Mouse (Mus musculus) fat pad, adult 2 months (tissue): ENCODE data around the gene Zfp827.

Experiments used
- DNase-seq: peaks from one replicate; pipeline ENCODE4 v3.0.0-alpha.2; 2011; ENCODE audit warnings: low read depth, low spot score; ENCODE audit errors: extremely low read depth

The Zfp827 gene

DNA sequence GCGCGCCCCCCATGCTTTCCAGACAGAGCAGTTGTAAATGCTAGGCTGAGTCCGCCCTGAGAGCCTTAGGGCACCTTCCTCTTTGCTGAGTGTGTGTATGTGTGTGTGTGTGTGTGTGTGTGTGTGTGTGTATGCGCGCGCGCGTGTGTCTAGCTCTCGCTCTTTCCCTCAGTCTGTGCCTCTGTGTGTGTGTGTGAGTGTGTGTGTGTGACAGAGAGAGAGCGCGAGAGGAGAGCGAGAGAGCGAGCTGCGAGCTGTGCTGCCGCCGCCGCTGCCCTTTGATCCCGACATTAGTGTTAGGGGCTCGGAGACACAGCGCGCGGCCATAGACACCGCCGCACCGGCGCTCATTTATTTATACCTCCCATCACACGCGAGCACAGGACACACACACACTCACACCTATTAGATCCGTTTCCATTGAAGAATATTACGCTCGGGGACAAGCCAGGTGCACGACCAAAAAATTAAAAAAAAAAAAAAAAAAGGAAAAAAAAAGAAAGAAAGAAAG is at the start of gene Zfp827:
Gene Zfp827, plus strand, starts transcription at position 461 of the 511 bp plus-strand sequence.
- DNase-seq = no peak

DNA sequence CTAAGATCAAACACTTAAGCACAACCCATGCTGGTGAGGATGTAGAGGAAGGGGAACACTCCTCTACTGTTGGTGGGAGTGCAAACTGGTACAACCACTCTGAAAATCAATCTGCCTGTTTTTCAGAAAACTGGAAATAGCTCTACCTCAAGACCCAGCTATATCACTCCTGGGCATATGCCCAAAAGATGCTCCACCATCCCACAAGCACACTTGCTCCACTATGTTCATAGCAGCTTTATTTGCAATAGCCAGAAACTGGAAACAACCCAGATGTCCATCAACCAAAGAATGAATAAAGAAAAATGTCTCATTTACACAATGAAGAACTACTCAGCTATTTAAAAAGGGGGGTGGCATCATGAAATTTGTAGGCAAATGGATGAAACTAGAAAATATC is 23.9 kb upstream of the Zfp827 start:
- no peak for DNase-seq

DNA sequence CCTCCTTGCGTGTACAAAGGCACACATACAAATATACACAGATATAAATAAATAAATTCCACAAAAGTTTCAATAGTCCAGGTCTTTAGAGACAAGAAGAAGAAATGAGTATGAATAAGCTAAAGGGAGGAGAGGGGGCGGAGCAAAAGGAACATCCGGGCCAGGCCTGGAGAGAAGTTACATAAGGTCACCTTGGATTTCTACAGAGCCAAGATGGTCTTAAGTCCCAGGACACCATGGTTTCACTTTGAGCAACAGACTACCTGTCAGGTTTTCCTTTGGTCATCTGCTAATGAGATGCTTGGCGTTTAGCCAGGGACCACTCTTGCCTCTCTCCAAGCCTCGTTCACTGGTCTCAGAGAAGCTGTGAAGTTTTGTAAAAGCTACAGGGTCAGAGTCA is 13.2 kb upstream of the Zfp827 start:
- no peak for DNase-seq

DNA sequence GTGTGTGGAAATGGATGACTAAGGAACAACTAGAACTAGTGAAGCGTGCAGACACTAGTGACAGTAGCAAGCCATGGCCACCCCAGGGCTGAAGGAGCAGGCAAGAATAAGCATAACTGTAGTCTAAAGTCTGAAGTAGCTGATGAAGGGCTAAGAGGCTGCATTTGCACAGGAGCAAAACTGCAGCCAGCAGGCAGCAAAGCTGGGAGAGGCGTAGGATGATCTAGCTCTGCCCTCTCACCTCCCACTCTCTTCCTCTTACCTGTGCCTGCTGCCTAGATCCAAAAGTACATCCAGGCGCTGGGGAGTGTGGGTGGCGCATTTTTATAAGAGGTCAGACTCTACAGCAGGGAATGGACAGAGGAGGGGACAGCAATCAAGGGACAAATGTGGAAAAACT is 12.2 kb upstream of the Zfp827 start:
- no peak for DNase-seq

DNA sequence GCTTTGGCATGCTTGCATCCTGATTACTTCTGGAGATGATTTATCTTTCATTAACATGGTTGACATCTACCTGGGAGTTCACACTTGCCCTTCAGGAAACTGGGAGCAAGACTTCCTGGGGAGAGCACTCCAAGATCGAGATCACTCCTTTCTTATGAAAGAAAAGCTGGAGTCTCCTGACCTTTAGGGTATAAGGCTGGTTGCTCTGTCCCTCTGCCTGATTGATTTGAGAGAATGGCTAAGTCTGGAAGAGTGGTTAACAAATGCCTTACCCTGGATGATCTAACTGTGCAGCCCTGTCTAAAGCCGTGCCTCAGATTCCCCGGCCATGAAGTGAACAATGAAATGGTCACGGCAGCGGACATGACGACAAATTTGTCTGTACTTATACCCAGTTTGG is 11.7 kb upstream of the Zfp827 start:
- no peak for DNase-seq

DNA sequence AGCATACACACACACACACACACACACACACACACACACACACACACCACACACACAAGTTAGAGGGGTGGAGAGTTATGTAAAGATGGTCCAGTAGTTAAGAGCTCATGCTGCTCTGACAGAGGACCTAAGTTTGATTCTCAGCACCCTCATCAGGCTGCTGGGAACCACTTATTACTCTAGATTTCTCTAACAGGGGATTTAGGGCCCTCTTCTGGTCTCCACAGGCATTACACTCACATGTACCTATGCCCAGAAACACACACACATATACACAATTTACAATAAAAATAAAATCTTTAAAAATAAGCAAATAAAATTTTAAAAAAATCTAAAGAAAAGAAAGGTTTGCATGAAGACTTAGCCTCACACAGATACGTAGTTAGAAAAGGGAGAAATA is 4.3 kb upstream of the Zfp827 start:
- no peak for DNase-seq

DNA sequence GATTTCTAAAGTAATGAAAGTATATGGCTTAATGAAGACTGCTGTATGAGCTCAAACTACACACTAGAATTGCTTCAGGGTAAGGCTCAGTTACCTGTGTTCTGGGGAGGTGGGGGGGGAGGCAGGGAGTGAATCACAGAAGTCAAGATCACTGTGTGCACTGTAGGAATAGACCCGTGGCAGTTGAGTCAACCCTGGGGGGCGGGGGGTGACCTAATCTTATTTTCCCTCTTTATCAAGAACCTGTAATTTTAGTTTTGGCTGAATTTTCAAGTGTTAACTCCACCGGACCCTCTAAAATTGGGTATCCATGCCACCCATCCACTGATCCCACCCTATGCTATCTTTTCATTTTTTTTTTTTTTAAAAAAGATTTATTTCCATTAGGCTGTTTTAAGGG is 918 bp upstream of the Zfp827 start:
- no peak for DNase-seq

DNA sequence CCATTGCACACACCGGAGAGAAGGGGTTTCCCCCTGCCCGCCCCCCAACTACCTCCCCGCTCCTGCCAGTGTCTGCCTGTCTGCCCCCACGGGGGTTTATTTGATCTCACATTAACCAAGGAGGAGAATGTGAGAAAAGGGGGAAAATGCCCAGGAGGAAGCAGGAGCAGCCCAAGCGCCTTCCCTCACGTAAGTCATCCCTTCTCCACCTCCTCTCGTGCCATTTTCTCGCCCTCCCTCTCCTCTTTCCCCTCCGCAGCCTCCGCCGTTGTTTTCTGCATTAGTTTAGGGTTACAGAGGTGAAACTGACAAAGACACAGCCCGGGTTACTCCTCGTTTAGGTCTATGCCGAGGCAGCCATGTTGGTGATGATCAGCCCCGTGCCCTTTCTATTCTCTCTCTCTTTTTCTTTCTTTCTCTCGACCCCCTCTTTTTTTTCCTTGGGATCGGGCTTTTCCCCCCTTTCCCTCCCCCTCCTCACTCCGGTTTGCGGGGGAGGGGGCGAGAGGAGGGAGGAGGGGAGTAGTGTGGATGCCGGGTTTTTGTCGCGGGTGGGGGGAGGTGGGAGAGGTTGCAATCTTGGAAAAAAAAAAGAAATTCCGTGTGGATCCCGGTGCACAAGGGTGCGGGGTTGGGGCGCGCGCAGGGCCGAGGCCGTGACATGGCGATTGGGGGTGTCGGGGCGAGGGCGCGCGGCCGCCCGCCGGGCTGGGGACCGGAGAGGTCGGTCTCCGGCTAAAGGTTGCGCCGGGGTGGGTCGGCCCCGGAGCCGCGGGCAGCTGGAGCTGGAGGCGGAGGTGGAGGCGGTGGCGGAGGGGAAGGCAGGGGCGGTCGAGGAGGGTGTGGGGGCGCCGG is 531 bp downstream of the Zfp827 start:
- DNase-seq = no peak

DNA sequence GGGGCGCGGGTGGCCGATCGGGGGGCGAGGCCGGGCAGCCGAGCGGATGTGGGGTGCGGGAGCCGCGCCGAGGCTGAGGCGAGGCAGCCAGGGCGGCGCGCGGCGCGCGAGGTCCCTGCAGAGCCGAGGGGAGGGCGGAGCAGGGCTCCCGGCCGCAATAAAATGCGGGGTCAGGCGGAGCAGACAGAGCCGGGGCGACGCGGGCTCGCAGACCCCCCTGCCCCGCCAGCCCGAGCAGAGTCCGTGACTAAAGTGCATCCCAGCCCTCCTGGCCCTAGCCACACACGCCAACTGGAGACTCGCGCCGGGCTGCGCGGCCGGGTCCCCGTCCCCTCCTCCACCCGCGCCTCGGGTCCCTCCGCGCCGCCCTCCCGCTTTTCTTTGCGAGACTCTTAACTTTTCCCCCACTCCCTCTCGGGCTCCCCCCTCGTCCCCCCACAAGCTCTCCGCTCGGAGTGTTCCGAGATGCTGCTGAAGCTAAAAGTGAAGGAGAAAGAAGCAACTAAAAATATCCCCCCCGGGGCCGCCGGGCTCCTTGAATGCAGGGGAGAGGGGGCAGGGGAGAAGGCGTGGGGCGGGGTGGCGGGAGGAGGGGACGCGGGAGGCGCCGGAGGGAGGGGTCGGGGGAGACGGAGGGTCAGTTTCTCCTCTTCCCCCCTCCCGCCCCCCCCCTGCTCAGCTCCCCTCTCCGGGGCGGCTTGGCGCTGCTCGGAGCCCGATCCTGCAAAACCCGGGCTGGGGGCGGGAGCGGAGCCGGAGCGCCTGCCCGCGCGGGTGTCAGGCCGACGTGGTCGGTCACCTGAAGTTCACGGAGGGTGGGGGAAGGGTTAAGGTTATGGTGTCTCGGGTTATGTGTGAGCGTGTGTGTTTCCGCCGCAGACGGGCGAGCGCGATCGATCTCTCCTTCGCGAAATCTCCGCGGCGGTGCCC is 1.4 kb downstream of the Zfp827 start:
- no peak for DNase-seq

DNA sequence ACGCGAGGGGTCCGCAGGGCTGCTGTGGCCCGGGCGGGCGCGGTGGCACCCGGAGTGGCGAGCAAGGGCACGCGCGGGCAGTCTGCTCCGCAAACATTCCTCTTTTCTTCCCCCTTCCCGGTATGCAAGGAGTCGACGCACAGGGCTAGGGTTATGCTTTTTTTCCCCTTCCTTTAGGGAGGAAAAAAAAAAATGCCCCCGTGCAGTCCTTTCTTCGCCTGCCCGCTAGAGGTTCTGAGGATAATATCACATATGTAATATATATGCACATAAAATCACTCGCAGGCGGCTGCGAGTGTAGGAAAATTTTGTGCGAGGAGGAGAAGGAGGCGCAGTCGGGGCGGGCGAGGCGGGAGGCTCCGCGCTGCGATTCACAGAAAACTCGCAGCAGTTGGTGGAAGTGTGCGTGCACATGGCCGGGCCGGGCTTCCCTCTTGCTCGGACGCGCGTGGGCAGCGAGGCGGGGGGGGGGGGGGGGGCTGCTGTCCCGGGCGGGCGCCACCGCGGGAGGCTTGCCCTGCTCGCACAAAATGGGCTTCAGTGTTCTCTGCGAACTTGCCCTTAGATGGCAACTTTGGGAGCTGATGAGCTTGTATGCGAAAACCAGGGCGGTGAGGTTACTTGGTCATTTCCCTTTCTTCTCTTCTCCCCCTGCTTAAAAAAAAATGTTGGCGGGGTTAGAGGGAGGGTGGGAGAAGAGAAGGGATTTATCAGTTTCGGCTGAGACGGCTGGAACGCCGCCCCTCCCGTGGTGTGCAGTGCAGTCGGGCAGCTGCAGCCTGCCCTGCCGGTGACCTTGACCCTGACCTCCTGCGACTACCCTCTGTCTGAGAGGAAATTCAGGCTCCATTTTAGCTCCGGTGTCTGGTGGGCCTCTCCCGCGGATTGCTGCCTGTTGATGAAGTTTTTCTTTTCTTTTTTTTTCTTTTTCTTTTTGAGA is 2.4 kb downstream of the Zfp827 start:
- DNase-seq = no peak

DNA sequence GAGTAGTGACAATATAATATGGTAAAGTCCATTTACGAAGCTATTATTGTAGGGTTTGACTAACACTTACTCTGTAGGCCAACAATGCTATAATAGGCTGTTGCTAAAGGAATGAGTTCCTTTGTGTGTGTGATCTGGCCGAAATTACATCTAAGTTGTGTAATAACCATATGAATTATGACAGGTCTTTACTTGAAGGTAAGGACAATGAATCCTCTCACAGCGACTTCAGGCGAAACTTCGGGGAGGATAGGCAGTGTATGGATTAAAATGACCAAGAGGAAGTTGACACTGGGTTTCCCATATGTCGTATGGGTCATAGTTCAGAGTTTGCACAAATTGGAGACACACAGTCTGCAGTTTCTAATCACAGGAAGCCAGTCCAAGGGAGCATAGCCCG is 9.3 kb downstream of the Zfp827 start:
- DNase-seq = peak; percentile 74

DNA sequence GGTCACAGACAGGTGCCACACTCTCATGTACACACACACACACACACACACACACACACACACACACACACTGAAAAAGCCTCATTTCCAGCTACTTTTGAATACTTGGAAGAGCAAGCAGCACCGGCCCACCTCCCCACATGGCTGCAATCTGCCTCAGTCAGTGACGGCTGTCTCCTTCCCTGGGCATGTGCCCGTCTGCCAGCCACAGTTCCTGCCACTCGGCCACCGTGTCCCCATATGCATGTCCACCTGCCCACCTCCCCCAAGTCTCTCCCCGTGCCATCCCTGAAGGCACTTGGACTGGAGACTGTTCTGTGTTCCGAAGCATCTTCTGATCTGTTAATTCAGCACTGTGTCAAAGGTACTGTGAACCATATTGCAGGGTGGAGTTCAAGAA is 9.8 kb downstream of the Zfp827 start:
- no peak for DNase-seq

DNA sequence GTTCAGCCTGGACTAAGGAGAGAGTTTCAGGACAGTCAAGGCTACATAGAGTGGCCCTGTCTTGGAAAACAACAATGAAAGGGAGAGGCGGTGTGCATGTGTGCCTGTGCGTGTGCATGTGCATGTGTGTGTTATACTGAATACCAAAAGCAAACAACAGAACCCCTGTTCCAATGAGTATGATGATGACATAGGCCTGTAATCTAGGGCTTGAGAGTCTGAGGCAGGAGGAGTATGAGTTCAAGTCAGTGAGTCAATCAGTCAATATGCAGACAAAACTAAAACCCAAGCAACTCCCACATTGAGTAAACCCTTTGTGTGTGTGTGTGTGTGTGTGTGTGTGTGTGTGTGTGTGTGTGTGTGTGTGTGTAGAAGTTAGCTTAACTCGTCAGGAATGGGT is 13.2 kb downstream of the Zfp827 start:
- no peak for DNase-seq

DNA sequence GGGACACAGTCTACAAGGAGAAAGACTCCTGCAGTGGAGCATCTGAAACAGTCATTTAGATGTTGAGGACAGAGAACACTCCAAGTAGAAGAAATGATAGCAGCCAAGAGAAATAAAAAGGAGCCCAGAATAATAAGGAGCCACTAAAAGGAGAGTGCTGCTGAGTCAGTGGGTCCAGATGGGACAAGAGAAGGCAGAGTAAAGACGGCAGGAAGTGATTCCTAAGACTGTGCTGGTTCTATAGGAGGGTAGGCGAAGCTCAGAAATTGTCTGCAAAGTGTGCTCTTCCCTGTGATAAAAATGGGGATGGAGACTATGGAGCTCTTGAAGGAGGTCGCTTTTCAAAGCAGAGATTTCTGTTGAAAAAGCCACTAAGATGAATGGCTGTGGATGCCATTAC is 14.0 kb downstream of the Zfp827 start:
- DNase-seq = no peak

DNA sequence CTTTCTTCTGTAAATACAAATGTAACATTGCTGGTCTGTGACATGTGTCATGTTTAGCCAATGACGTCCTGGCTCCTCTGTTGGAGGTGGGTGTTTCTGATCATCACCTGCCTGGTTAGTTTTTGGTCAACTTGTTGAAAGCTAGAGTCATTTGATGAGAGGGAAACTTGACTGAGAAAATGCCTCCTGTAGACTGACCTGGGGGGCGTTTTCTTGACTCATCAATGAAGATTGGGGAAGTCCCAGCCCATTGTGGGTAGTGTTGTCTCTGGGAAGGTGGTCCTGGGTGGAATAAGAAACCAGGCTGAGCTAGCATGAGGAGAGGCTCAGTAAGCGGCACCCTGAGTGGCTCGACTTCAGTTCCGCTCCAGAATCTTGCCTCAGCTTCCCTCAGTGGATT is 16.4 kb downstream of the Zfp827 start:
- no peak for DNase-seq

DNA sequence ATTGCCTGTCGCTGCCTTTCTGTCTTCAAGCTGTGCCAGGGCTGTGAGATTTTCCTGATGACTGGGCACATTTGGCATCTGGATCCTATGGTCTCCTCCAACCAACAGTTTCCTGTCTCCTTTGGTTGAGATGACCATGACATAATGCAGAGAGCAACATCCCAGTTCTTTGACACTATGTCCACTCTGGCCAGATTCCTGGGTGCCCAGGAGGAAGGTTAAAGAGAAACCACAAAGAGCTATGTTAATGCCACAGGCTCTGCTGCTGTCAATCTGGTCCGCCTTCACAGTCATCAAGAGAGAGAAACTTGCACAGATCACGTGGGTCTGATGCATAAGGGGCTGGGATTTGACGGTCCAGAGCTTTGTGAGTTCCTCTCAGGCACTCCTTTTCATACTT is 18.4 kb downstream of the Zfp827 start:
- DNase-seq = no peak

DNA sequence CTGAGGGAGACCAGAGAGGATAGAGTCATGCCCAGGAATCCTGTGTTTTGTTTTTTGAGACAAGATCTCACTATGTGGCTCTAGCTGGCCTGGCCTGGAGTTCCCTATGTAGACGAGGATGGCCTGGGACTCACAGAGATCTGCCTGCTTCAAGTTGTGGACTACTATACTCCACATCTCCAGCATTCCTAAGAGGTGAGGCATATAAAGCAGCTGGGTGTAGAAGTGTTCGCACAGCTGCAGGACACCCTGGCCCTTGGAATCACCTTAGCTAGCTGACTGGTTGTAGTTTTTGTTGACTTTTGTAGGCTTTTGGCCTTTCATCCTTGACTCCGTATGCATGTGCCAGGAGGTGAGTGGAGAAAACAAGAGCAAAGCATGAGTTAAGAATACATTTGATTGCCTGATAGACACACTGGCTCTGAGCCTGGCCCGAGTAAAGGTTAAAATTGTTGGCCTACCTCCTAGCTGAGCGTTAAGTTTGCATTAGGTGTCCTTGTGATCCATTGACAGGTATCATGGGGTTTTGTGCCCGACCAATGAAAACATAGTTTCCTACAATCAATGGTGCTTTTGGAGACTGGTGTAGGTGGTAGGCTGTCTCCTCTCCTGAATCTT is 20.3 kb downstream of the Zfp827 start:
- DNase-seq = no peak

DNA sequence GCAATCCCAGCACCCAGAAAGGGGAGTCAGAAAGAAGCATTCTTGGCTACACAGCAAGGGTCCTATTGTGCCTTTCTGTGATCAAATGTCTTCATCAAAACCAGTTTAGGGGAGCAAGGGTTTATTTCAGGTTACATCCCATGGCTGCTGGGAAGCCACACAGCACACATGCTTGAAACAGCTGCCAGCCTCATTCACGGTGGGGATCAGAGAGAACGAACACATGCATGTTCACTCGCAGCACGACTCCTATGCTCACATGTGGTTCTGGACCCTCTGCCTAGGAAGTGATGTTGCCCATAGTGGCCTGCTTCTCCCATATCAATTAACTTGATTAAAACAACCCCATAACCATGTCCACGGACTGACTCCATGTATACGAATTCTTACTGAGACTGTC is 26.0 kb downstream of the Zfp827 start:
- no peak for DNase-seq

DNA sequence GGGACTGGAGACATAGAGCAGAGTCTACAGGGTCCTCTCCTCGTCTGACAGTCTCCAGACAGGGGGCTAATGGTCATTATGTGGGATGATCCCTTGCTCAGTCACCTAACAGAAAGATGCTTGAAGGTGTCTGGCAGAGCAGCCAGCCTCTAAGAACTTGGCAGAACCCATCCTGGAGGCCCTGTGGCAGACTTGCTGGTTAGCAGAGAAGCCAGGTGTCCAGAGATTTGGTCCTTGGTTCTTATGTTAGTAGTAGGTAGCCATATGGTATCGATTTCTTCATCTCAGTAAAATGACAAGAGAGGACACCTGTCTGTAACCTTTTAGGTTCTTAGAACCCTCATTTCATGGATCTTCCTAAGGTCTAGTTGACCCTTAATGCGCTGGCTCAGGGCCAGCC is 28.9 kb downstream of the Zfp827 start:
- DNase-seq = no peak

DNA sequence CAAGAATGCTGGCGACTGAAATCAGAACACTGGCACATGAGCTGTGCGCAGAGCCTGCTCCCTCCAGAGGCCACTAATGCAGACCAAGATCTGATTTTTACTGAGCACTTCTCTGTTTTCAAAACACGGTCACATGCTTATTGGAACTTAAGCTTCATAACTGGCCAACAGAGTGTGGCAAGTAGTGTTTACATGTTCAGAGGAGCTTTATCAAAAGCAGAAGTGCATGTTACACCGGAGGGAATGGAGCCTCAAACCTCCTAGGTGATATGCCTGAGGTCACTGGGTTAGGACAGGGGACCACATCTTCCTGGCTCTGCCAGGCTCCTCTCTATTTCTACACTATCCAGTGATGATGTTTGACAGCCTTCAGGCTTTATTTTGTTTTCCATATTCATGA is 31.1 kb downstream of the Zfp827 start:
- DNase-seq = no peak
